Mouse (Mus musculus) monocyte, adult 2 months (primary cell): ENCODE measurements around the gene Gm17364.
A peak's percentile ranks its signal among the peaks of the same experiment; 100 is the strongest.
"Not testable (repeated sequence)": the region's sequence is repeated elsewhere in the genome, so short reads cannot be mapped to it uniquely, and the experiment has no call there.

Experiments used
- DNase-seq, 2 experiments: peaks; one replicate each; pipeline ENCODE4 v3.0.0; 2022; ENCODE audit warnings: low spot score in 2 of 2, low read depth in 1 of 2

Gene Gm17364

DNA sequence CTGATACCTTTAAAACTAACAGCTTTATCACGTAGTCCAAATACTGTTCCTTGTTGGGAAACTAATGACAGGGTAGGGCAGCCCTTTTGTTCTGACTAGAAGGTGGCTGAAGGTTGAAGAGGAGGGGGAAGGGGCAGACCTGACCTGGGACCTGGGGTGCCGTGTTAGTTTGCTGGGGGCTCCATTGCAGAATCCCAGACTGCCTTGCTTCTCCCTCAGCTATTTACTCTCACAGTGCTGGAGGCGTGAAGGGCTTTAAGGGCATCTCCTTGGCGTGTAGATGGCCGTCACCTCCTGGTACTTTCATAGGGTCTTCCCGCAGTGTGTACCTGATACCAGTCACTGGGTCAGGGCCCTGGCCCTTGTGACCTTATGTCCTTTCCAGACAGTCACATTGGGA is 21.6 kb downstream of the Gm17364 start:
- DNase-seq = no peak

GRCm38 (mm10) chr13:41251667-41252066 is 22.1 kb downstream of the Gm17364 start:
- no peak for DNase-seq

- not testable (repeated sequence) for DNase-seq
Measured at GRCm38 (mm10) chr13:41251232-41251631, 22.5 kb downstream of the Gm17364 start.

DNA sequence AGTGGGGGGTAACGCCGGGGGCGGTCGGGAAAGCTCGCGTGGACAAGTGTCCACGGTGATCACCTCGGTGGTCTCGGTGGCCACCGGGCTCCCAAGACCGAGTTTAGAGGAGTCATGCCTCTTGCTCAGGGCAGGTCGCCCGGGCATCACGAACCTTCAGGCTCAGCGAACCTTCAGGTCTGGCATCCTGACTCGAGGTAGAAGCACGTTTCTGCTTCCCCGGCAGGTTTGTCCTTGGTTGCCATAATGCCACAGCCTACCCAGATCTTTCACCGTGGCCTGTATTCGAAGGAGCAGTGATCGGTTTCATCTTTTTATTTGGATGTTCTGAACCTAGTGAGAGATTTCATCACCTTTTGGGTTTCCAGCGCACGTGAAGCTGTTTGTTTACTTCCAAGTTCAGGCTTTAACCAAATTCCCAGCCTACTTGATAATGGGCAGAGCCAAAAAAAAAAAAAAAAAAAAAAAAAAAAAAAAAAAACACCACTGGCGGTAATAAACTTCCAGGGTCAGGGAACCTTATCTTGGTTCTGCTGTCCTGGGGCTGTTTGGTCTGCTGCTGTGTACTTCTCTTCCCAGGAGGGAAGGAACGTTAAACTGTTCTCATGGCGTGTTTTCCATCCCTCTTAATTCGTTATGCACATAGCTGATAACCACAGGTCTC is 23.3 kb downstream of the Gm17364 start:
- peak in 1 of 2 experiments; percentile 4 for DNase-seq

- DNase-seq = peak; percentile 67 to 75
Measured at GRCm38 (mm10) chr13:41249538-41250317, 24.0 kb downstream of the Gm17364 start, which contains the start of gene Smim13. Gene Smim13 (plus strand): TSS chr13:41249844.

DNA sequence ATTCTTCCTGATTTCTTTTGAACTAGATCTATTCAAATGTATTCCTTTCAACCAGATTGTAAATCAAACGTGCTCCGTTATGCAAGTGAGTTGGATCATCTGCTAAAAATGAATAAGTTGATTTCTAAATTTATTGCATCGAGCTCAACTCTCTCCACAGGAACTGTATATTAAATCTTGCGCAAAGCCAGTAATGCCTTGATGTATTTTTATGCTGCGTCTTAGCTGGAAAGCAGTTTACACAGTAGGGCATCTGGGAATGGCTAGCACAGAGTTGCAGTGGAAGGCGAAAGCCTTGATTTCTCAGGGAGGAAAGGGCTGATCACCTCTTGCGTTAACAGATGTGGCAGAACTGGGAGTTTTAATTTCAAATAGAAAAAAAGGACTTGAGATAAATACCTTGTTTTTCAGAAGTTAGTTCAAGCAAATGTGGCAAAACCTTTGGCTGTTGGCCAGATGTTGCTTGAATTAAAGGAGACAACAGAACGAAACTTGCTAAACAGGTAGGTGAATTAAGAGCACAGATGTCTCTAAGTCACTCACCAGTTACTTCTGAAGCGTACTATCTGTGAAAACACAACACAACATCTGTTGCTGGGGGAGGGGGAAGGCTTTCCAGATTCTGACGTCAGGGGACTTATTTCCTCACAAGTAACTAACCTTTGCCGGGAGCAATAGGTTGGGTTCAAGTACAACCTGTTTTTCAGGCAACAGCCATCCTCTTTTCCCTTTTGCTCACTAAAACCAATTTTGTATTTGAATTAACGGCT is 24.8 kb downstream of the Gm17364 start:
- no peak for DNase-seq

- DNase-seq = no peak
Measured at GRCm38 (mm10) chr13:41244306-41244830, 29.4 kb downstream of the Gm17364 start.

GRCm38 (mm10) chr13:41241557-41241956 is 32.2 kb downstream of the Gm17364 start:
- no peak for DNase-seq

GRCm38 (mm10) chr13:41238805-41239130 is 35.0 kb downstream of the Gm17364 start:
- no peak for DNase-seq

DNA sequence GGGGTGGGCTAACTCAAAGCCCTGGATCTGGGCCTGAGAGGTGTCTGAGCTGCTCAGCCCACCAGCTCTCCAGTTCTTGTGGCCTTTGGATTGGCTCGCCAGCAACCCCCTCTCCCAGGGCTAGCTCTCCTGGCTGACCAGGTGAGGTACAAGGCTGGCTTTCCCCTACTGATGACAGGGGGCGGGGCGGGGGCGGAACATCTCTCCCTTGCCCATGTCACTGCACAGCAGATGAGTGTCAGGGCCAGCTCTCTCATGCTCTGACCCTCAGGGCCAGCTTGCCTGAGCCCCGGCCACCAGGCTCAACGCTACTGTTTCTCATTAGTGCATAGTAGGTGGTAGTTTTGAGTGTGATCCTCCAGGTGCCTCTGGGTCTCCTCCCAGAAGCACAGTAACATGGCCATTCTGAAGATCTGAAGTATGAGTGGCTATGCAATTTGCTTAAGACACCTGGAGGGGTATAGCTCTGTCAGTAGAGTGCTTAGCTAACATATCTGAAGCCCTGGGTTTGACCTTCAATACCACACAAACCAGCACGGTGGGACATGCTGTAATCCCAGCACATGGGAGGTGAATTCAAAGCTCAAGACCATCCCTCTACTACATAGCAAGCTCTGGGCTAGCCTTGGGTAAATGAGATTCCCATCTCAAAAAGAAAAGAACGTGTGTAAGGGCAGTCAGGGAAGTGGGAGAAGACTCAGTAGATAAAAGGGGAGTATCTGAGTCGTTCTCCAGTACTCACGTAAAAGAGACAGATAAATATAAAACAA is 35.6 kb downstream of the Gm17364 start:
- no peak for DNase-seq

GRCm38 (mm10) chr13:41235845-41236741 is 37.7 kb downstream of the Gm17364 start:
- DNase-seq = no peak

GRCm38 (mm10) chr13:41235181-41235580 is 38.6 kb downstream of the Gm17364 start:
- DNase-seq = no peak

DNA sequence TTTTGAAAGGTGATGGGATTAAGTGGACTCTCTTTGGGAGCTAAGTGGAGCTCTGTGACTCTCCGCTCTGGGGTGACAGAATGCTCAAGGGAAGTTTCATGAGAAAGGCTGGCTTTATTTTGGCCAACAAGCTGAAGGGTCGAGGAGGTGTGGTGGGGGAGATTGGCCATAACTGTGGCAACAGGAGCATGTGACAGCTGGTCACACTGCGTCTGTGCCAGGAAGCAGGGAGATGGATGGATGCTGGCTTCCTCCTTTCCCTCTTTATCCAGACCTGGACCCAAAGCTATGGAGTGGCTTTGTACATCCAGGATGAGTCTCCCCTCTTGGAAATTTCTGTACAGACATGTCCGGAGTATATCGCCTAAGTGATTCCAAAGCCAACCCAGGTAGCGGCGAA is 40.5 kb downstream of the Gm17364 start:
- no peak for DNase-seq

GRCm38 (mm10) chr13:41232209-41232608 is 41.6 kb downstream of the Gm17364 start:
- DNase-seq = no peak

DNA sequence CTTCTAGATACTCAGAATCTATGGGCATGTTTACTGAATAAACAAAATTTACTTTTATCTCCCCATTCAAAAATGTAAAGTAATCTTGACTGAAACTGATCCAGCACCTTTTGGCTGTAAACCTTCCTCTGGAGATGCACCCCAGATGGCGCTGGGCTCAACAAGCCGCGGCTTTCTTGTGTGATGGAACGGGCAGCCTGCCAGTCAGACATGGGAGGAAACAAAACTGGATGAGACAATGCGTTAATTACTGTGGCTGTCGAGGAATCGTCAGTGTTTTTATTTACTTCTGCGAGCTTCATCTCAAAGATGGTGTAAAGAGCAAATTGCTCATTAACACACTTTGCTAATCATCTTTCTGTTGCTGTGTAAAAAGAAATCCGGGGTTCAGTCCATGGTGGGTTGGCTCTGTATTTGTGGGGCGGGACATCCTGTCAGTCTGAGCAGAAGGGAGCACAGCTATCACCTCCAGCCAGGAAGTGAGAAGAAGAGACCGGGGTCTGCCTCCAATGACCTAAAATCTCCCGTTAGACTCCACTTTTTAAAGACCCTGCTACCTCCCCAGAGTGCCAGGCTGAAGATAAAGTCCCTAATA is 42.3 kb downstream of the Gm17364 start:
- no peak for DNase-seq

DNA sequence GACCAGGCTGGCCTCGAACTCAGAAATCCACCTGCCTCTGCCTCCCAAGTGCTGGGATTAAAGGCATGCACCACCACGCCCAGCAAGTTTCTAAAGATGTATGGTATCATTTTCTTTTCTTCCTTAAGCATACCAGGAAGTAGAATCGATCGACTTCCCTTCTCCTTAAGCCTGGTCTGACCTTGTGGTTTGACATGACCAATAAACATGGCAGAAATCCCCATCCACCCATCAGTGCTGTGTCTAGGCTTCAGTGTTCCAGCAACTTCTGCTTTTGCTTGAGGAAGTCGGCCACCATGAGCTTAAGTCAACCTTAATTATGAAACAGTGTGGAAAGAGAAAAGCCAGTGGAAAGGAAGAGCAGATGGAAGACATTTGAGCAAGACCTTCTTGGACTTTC is 43.5 kb downstream of the Gm17364 start:
- DNase-seq = peak in 1 of 2 experiments; percentile 47

GRCm38 (mm10) chr13:41228060-41228459 is 45.7 kb downstream of the Gm17364 start:
- no peak for DNase-seq

DNA sequence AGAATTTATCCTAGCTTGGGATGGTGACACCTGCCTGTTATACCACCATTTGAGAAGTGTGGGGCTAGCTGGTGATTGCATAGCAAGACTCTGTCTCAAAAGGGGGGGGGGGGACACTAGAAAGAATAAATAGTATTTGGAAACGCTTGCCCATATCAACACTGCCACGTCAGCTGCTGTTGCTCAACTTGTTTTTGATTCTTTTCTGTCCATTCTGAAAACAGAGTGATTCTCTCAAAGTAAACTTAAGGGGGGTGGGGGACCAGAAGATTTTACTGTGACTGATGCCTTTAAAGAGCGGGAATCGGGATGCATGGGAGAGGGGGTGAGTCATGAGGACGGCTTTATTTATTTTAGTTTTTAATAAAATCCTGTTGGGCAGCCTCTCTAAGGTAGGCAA is 47.3 kb downstream of the Gm17364 start:
- no peak for DNase-seq
